ENCODE assay signal across 7 mouse cellular contexts in the genomic region with DNA sequence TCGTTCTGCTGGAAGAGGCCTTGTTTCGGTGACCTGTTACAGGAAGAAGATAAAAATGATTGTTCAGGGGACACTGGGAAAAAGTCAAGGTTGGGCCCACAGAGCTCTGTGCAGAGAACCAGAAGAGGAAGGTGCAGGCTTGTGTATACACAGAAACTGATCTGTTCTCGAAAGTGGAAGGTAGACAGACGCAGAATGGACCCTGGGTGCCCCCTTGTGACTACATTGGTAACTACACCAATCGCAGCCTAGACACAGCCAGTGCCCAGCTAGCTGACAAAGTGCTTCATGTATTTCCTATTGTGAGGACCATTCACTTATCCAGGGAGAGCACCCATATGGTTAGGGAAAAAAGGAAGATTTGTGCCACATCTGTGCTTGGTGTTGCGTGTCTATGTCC. TPM values are rescaled to one million over a fixed set of nuclear protein-coding genes. Genes with fewer than 3 reads are reported as not detected.
DNase-seq lines count a peak whose midpoint lies in the region; ATAC-seq and TF ChIP-seq lines count a peak whose summit lies in the region.

No protein-coding gene starts in this region.

- H3K9ac ChIP-seq in limb, embryonic 11.5 days (ENCODE audit: low read length), result no peak overlapping the region
- H3K9ac ChIP-seq in midbrain, postnatal 0 days (replicated peaks; ENCODE audit: low read length, poor library complexity, severe bottlenecking), result no peak overlapping the region

- 32% methylated on average over 6 of the region's 6 CpGs for WGBS in limb, embryonic 11.5 days
- WGBS in midbrain, postnatal 0 days, result 31% methylated on average over 6 of the region's 6 CpGs

- intact Hi-C loops in gastrocnemius, postnatal 14 days (cut with DNase I; ENCODE audit: low total_unique reads), result loop anchor here (2.0 to 5.0 kb wide), 2 partner anchors 31 to 280 kb away; no protein-coding TSS in a partner anchor

- no peak overlapping the region for H3K4me2 ChIP-seq in limb, embryonic 11.5 days (ENCODE audit: low read depth, severe bottlenecking)
- no peak overlapping the region for H3K4me2 ChIP-seq in midbrain, postnatal 0 days (ENCODE audit: low read depth, low read length, poor library complexity, severe bottlenecking)

- H3K4me3 ChIP-seq in limb, embryonic 11.5 days (ENCODE audit: low read depth, low read length), result no peak overlapping the region
- no peak overlapping the region for H3K4me3 ChIP-seq in midbrain, postnatal 0 days (ENCODE audit: low read depth, low read length)

- peaks cover 6% of the 10 kb centered on the region; the same call in 1 of the 2 replicates for H3K4me1 ChIP-seq in limb, embryonic 11.5 days (ENCODE audit: control insufficient read depth, insufficient read depth, low read length)
- no peaks in the 10 kb centered on the region for H3K4me1 ChIP-seq in midbrain, postnatal 0 days (ENCODE audit: insufficient read depth, low read length)

- no peaks in the 10 kb centered on the region for H3K9me3 ChIP-seq in limb, embryonic 11.5 days (ENCODE audit: control insufficient read depth, low read length)
- no peaks in the 10 kb centered on the region for H3K9me3 ChIP-seq in midbrain, postnatal 0 days (ENCODE audit: low read length)

- peak; percentile 71 for DNase-seq in adrenal gland, adult 8-10 months
- peak; percentile 85 for DNase-seq in embryo, embryonic 10.5 days (ENCODE audit: low spot score)
- peak; percentile 65 for DNase-seq in gastrocnemius, postnatal 14 days
- DNase-seq in kidney, adult 8-10 months, result peak; percentile 59 to 88
- DNase-seq in limb, embryonic 11.5 days (ENCODE audit: low spot score), result peak; percentile 89
- DNase-seq in midbrain, postnatal 0 days (ENCODE audit: low spot score), result peak; percentile 79
- peak; percentile 55 to 81 for DNase-seq in spleen, postnatal 10 days (ENCODE audit: low spot score in 2 of 2)

- H3K27ac ChIP-seq in limb, embryonic 11.5 days (replicated peaks; ENCODE audit: low read depth, low read length), result no peak overlapping the region
- no peak overlapping the region for H3K27ac ChIP-seq in midbrain, postnatal 0 days (ENCODE audit: low read depth, low read length)

- ATAC-seq in limb, embryonic 11.5 days (ENCODE audit: insufficient number of reproducible peaks, low FRiP score, low TSS enrichment, low read depth), result no peak
- peak; percentile 86 for ATAC-seq in midbrain, postnatal 0 days (ENCODE audit: low FRiP score)

- H3K36me3 ChIP-seq in limb, embryonic 11.5 days (ENCODE audit: control insufficient read depth, insufficient read depth, low read length), result no peaks in the 10 kb centered on the region
- no peaks in the 10 kb centered on the region for H3K36me3 ChIP-seq in midbrain, postnatal 0 days (ENCODE audit: insufficient read depth, low read length)

- peaks cover 15% of the 10 kb centered on the region for H3K27me3 ChIP-seq in limb, embryonic 11.5 days (ENCODE audit: control insufficient read depth, insufficient read depth, low read length)
- H3K27me3 ChIP-seq in midbrain, postnatal 0 days (ENCODE audit: insufficient read depth, low read length), result peaks cover 7% of the 10 kb centered on the region; the same call in 1 of the 2 replicates

- peak; percentile 96 for TF ChIP-seq CTCF in midbrain, postnatal 0 days (IDR thresholded peaks at IDR 0.05)

RNA-seq across cellular contexts. Expression of gene Foxe3, which starts 21.6 kb away (rescaled TPM):
- total RNA-seq in adrenal gland, adult 8-10 months (2022), result under 1 TPM in 2 of 4 experiments, not detected in 2; 0.43 to 0.45 TPM
- total RNA-seq in gastrocnemius, postnatal 14 days (2021), result not detected
- polyA plus RNA-seq in limb, embryonic 11.5 days (2014; fragmentation: Nextera tagmentation; extraction: Ambion mirVana), result not detected in 2 replicates
- 0.27 TPM in 1 of 2 replicates, not detected in the other for total RNA-seq in midbrain, postnatal 0 days (2014; rRNA removed)
- 0.31 and 0.39 TPM in 2 replicates for polyA plus RNA-seq in midbrain, postnatal 0 days (2015; fragmentation: Nextera tagmentation; extraction: Ambion mirVana)

RNA-seq across cellular contexts. Expression of gene Foxd2, which starts 38.7 kb away (rescaled TPM):
- total RNA-seq in adrenal gland, adult 8-10 months (2022), result 1 to 10 TPM; 2.0 to 4.2 (median 3.1) TPM
- under 1 TPM; 0.42 to 0.72 TPM for total RNA-seq in gastrocnemius, postnatal 14 days (2021)
- 0.20 and 0.67 TPM in 2 replicates for polyA plus RNA-seq in limb, embryonic 11.5 days (2014; fragmentation: Nextera tagmentation; extraction: Ambion mirVana)
- total RNA-seq in midbrain, postnatal 0 days (2014; rRNA removed), result 1.0 and 2.5 TPM in 2 replicates
- polyA plus RNA-seq in midbrain, postnatal 0 days (2015; fragmentation: Nextera tagmentation; extraction: Ambion mirVana), result 0.44 and 0.58 TPM in 2 replicates

RNA-seq across cellular contexts. Expression of gene Cmpk1, which starts 39.6 kb away (rescaled TPM):
- 100 to 1,000 TPM in 2 of 4 experiments, 10 to 100 TPM in 2; 79.7 to 115 (median 105) TPM for total RNA-seq in adrenal gland, adult 8-10 months (2022)
- total RNA-seq in gastrocnemius, postnatal 14 days (2021), result 10 to 100 TPM; 24.5 to 26.9 TPM
- 83.6 and 87.4 TPM in 2 replicates for polyA plus RNA-seq in limb, embryonic 11.5 days (2014; fragmentation: Nextera tagmentation; extraction: Ambion mirVana)
- total RNA-seq in midbrain, postnatal 0 days (2014; rRNA removed), result 83.6 and 116 TPM in 2 replicates
- 231 and 234 TPM in 2 replicates for polyA plus RNA-seq in midbrain, postnatal 0 days (2015; fragmentation: Nextera tagmentation; extraction: Ambion mirVana)

RNA-seq across cellular contexts. Expression of gene Stil, which starts 52.6 kb away (rescaled TPM):
- under 1 TPM; 0.52 to 0.89 (median 0.54) TPM for total RNA-seq in adrenal gland, adult 8-10 months (2022)
- total RNA-seq in gastrocnemius, postnatal 14 days (2021), result under 1 TPM; 0.84 to 0.86 TPM
- polyA plus RNA-seq in limb, embryonic 11.5 days (2014; fragmentation: Nextera tagmentation; extraction: Ambion mirVana), result 20.1 and 23.0 TPM in 2 replicates
- total RNA-seq in midbrain, postnatal 0 days (2014; rRNA removed), result 1.9 and 2.6 TPM in 2 replicates
- polyA plus RNA-seq in midbrain, postnatal 0 days (2015; fragmentation: Nextera tagmentation; extraction: Ambion mirVana), result 1.4 and 1.8 TPM in 2 replicates
